Mouse (Mus musculus) embryonic facial prominence, embryonic 14.5 days (tissue): ENCODE results near the gene A430078G23Rik. TPM values are rescaled to one million over a fixed set of nuclear protein-coding genes. Genes with fewer than 3 reads are reported as not detected.

Source experiments
- polyA plus RNA-seq: library from polyadenylated mRNA; unstranded; fragments of >200 nt; fragmentation: Nextera tagmentation; extraction: Ambion mirVana; gene quantifications from 2 replicates; pipeline ENCODE4 v1.2.1, GENCODE M21; 2014

Gene A430078G23Rik
- polyA plus RNA-seq, 1 experiment from 2014 or later = 0.21 TPM

Other genes starting within 250 kb of the A430078G23Rik start
- gene Insr, start 73.8 kb upstream of the A430078G23Rik start, polyA plus RNA-seq = 30.3 and 31.8 TPM in 2 replicates
- 8.7 and 9.3 TPM in 2 replicates for gene Arhgef18, start 39.6 kb downstream of the A430078G23Rik start, polyA plus RNA-seq
- 3.4 and 4.5 TPM in 2 replicates for gene Pex11g, start 114.3 kb downstream of the A430078G23Rik start, polyA plus RNA-seq
- 0.18 TPM in 1 of 2 replicates, not detected in the other for gene Tex45, start 117.4 kb downstream of the A430078G23Rik start, polyA plus RNA-seq
- 22.6 and 25.1 TPM in 2 replicates for gene Zfp358, start 139.7 kb downstream of the A430078G23Rik start, polyA plus RNA-seq
- gene Mcoln1, start 147.0 kb downstream of the A430078G23Rik start, polyA plus RNA-seq = 36.5 and 40.1 TPM in 2 replicates
- 18.2 and 22.0 TPM in 2 replicates for gene Pnpla6, start 162.0 kb downstream of the A430078G23Rik start, polyA plus RNA-seq
- 0.47 and 0.60 TPM in 2 replicates for gene C330021F23Rik, start 214.6 kb downstream of the A430078G23Rik start, polyA plus RNA-seq
- 7.5 and 11.9 TPM in 2 replicates for gene Camsap3, start 233.9 kb downstream of the A430078G23Rik start, polyA plus RNA-seq